Mouse (Mus musculus) heart, postnatal 0 days (tissue): ENCODE data around the gene Znfx1.

ENCODE experiments used
- CTCF ChIP-seq: IDR thresholded peaks from 2 replicates; pipeline ENCODE4 v1.5.1; 2016; ENCODE audit warnings: antibody characterized with exemption, control low read depth, low read depth
- EP300 ChIP-seq: IDR thresholded peaks from 2 replicates; pipeline ENCODE4 v1.6.1; 2016; ENCODE audit warnings: antibody characterized with exemption, low read depth

- no peak for TF ChIP-seq CTCF
- TF ChIP-seq EP300, result no peak
Observed at GRCm38 (mm10) chr2:167076759-167077158, 13.9 kb upstream of the Znfx1 start.
